24 mouse cellular contexts compared by ENCODE assay signal in the genomic region with DNA sequence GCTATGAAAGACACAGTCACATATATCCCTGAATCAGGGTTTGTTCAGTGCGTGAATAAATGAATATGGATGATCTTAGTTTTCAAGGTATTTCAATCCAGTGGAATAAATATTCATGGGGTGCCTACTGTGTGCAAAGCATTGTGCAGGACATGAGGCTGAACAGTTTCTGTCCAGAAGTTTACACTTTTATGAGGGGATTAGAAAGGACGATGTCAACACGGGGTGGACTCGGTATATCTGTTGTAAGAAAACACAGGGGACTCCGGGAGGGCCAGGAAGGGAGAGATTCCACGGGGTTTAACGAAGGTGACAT.
DNase-seq lines count a peak whose midpoint lies in the region; ATAC-seq lines count a peak whose summit lies in the region.
"Had no signal": no experiment of that assay in that cellular context is flagged by ENCODE, and none has a peak within 500 bp of the region (broad histone marks: within the 10 kb centered on the region; RNA-seq: fewer than 3 reads in every experiment).

No protein-coding gene starts in this region.

- 16% methylated on average over 7 of the region's 7 CpGs for WGBS in hindbrain, embryonic 11.5 days
- WGBS in hindbrain, embryonic 12.5 days = 12% methylated on average over 7 of the region's 7 CpGs
- WGBS in forebrain, embryonic 15.5 days = 6% methylated on average over 7 of the region's 7 CpGs
- 8% methylated on average over 7 of the region's 7 CpGs for WGBS in midbrain, embryonic 15.5 days

- no peak overlapping the region for H3K4me2 ChIP-seq in hindbrain, embryonic 11.5 days (replicated peaks; ENCODE audit: low read depth, low read length)
- H3K4me2 ChIP-seq in hindbrain, embryonic 12.5 days (replicated peaks) = no peak overlapping the region
- H3K4me2 ChIP-seq in forebrain, embryonic 15.5 days (replicated peaks) = no peak overlapping the region
- no peak overlapping the region for H3K4me2 ChIP-seq in midbrain, embryonic 15.5 days
- H3K4me2 ChIP-seq: embryonic facial prominence, embryonic 15.5 days; heart, embryonic 13.5 days; neural tube, embryonic 12.5 days had no signal

- no peaks in the 10 kb centered on the region for H3K36me3 ChIP-seq in hindbrain, embryonic 11.5 days (ENCODE audit: control insufficient read depth, insufficient read depth, low read length)
- no peaks in the 10 kb centered on the region for H3K36me3 ChIP-seq in hindbrain, embryonic 12.5 days
- no peaks in the 10 kb centered on the region for H3K36me3 ChIP-seq in forebrain, embryonic 15.5 days
- no peaks in the 10 kb centered on the region for H3K36me3 ChIP-seq in midbrain, embryonic 15.5 days (replicated peaks)
- H3K36me3 ChIP-seq: embryonic facial prominence, embryonic 10.5 days; embryonic facial prominence, embryonic 15.5 days; heart, embryonic 13.5 days; neural tube, embryonic 12.5 days had no signal

- intact Hi-C loops in left cerebral cortex, postnatal 25 days (cut with DNase I) = no loop called here

- DNase-seq in hindbrain, embryonic 11.5 days (ENCODE audit: low spot score) = no peak
- DNase-seq in R1 (ENCODE audit: low read depth, low spot score) = peak; percentile 56
- DNase-seq in left cerebral cortex, postnatal 25 days (ENCODE audit: low spot score in 2 of 2) = no peak
- no peak for DNase-seq in testis, postnatal 10 days (ENCODE audit: low spot score)
- no peak for DNase-seq in adrenal gland, adult 2 months
- DNase-seq: adrenal gland, postnatal 36 days; cerebellum, adult 2 months; heart, postnatal 10 days; kidney, adult 8-10 months; kidney, postnatal 4 days; liver; lung, adult 2 months; right cerebral cortex, postnatal 4 days had no signal

- no peak overlapping the region for H3K9ac ChIP-seq in hindbrain, embryonic 11.5 days (ENCODE audit: low read depth, low read length)
- H3K9ac ChIP-seq in hindbrain, embryonic 12.5 days = no peak overlapping the region
- no peak overlapping the region for H3K9ac ChIP-seq in forebrain, embryonic 15.5 days (replicated peaks)
- H3K9ac ChIP-seq in midbrain, embryonic 15.5 days = no peak overlapping the region
- H3K9ac ChIP-seq: embryonic facial prominence, embryonic 15.5 days; heart, embryonic 13.5 days; liver, embryonic 14.5 days; neural tube, embryonic 12.5 days had no signal

- H3K4me3 ChIP-seq in hindbrain, embryonic 11.5 days (ENCODE audit: low read depth, low read length) = no peak overlapping the region
- no peak overlapping the region for H3K4me3 ChIP-seq in hindbrain, embryonic 12.5 days
- H3K4me3 ChIP-seq in forebrain, embryonic 15.5 days = no peak overlapping the region
- no peak overlapping the region for H3K4me3 ChIP-seq in midbrain, embryonic 15.5 days
- H3K4me3 ChIP-seq: embryonic facial prominence, embryonic 10.5 days; embryonic facial prominence, embryonic 15.5 days; heart, embryonic 13.5 days; myocyte; neural tube, embryonic 12.5 days had no signal

- no peaks in the 10 kb centered on the region for H3K9me3 ChIP-seq in hindbrain, embryonic 11.5 days (ENCODE audit: control insufficient read depth, low read length)
- no peaks in the 10 kb centered on the region for H3K9me3 ChIP-seq in hindbrain, embryonic 12.5 days (replicated peaks)
- H3K9me3 ChIP-seq in forebrain, embryonic 15.5 days = no peaks in the 10 kb centered on the region
- H3K9me3 ChIP-seq in midbrain, embryonic 15.5 days = no peaks in the 10 kb centered on the region
- H3K9me3 ChIP-seq: embryonic facial prominence, embryonic 10.5 days; embryonic facial prominence, embryonic 15.5 days; heart, embryonic 13.5 days; neural tube, embryonic 12.5 days had no signal

- H3K4me1 ChIP-seq in hindbrain, embryonic 11.5 days (replicated peaks; ENCODE audit: control insufficient read depth, insufficient read depth, low read length) = peaks cover 9% of the 10 kb centered on the region; the same call in 1 of the 2 replicates
- H3K4me1 ChIP-seq in hindbrain, embryonic 12.5 days = peaks cover 21% of the 10 kb centered on the region
- H3K4me1 ChIP-seq in forebrain, embryonic 15.5 days = peaks cover 18% of the 10 kb centered on the region
- peaks cover 24% of the 10 kb centered on the region for H3K4me1 ChIP-seq in midbrain, embryonic 15.5 days
- H3K4me1 ChIP-seq: embryonic facial prominence, embryonic 15.5 days had no signal

- peak; percentile 7; the same call in 1 of the 2 replicates for ATAC-seq in hindbrain, embryonic 11.5 days (ENCODE audit: low FRiP score)
- ATAC-seq in hindbrain, embryonic 12.5 days (ENCODE audit: low FRiP score) = no peak
- ATAC-seq in forebrain, embryonic 15.5 days (replicated peaks) = peak; percentile 81
- ATAC-seq in midbrain, embryonic 15.5 days (replicated peaks) = peak; percentile 14; the same call in 1 of the 2 replicates
- ATAC-seq: intestine, embryonic 16.5 days had no signal

- peaks cover 42% of the 10 kb centered on the region for H3K27me3 ChIP-seq in hindbrain, embryonic 11.5 days (ENCODE audit: control insufficient read depth, insufficient read depth, low read length)
- peaks cover 93% of the 10 kb centered on the region for H3K27me3 ChIP-seq in hindbrain, embryonic 12.5 days
- no peaks in the 10 kb centered on the region for H3K27me3 ChIP-seq in forebrain, embryonic 15.5 days
- peaks cover 71% of the 10 kb centered on the region for H3K27me3 ChIP-seq in midbrain, embryonic 15.5 days (replicated peaks)
- H3K27me3 ChIP-seq: embryonic facial prominence, embryonic 15.5 days had no signal

- no peak overlapping the region for H3K27ac ChIP-seq in hindbrain, embryonic 11.5 days (ENCODE audit: low read depth, low read length)
- no peak overlapping the region for H3K27ac ChIP-seq in hindbrain, embryonic 12.5 days
- no peak overlapping the region for H3K27ac ChIP-seq in forebrain, embryonic 15.5 days (replicated peaks)
- no peak overlapping the region for H3K27ac ChIP-seq in midbrain, embryonic 15.5 days
- H3K27ac ChIP-seq: embryonic facial prominence, embryonic 10.5 days; embryonic facial prominence, embryonic 15.5 days; heart, embryonic 13.5 days; kidney, postnatal 0 days; liver, embryonic 14.5 days; neural tube, embryonic 12.5 days had no signal
